Mouse (Mus musculus) layer of hippocampus, postnatal 36 days (tissue): ENCODE results near the gene Pf4. TPM values are rescaled to one million over a fixed set of nuclear protein-coding genes. Genes with fewer than 3 reads are reported as not detected.

Source experiments
- DNase-seq, 2 experiments: peaks; one replicate each; pipeline ENCODE4 v3.0.0; 2022
- total RNA-seq, 2 experiments: library from RNA; stranded (reverse); gene quantifications; 2 replicates each; pipeline ENCODE4 v1.2.3; 2021

Pf4 gene
- 1 to 10 TPM; 1.7 to 4.1 TPM for total RNA-seq

DNA sequence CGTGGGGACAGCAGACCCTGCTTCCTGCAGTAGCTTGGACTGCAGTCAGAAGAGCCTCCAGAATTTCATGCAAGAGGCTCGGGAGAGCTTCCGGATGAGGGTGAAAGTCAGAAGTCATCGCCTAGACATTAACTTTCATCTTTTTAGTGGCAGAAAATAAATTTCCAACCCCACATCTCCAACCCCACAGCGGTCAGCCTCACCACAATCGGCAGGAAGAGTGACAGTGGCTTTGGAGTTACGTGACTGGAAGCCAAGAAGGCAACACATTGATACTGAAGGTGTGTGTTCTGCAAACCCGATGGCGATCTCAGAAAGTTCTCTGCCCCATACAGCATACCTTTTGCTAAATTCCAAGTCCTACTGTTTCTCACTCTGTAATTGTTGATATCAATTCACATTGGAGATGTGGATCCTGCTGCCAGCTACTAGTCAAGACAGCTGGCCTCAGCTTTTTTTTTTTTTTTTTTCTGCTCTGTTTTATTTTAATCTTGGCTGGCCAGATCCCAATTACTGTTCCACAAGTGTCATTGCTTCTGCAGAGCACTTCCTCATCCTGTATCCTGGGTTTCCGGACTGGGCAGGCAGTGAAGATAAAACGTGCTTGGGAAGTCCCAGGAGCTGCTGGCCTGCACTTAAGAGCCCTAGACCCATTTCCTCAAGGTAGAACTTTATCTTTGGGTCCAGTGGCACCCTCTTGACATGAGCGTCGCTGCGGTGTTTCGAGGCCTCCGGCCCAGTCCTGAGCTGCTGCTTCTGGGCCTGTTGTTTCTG, at the start of gene Pf4:
Gene Pf4 (plus strand): TSS at position 556 of the 774 bp plus-strand sequence.
- DNase-seq: no peak

DNA sequence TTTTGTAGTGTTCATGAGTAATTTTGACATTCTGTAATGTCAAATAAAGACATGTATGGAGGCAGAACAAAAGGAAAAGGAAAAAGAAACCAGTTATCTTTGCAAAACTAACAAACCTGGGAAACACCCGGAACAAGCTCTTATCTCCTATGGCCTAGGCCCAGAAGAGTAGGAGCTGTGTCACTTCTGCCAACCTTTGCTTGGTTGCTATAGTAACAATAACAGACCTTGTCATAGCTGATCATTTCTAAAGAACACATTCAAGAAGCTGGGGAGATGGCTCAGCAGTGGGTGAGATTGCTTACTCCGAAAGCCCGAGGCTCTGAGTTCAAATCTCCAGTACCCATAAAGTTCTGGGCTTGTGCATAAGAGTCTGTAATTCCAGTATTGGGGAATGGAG, 49.6 kb upstream of the Pf4 start:
- no peak for DNase-seq

- DNase-seq: no peak
Measured at GRCm38 (mm10) chr5:90728254-90728653, 44.0 kb upstream of the Pf4 start.

DNA sequence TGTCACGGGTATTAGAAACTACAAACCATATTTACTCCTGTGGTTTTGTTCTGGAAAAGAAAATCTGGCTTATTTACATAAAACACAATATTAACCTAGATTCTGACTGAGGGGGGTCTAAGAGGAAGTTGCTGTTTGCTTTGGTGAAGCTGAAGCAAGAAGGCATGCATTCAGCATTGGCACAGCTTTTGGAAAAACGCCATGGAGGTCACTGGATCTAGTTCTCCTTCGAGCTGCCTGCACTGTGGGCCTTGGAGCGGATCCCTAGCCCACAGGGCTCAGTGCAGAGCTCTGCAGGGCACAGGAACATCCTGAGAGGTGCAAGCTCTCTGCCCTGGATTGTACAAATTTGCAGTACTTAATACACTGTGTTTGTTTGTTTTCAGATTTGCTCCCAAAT, 40.8 kb upstream of the Pf4 start:
- DNase-seq: no peak

DNA sequence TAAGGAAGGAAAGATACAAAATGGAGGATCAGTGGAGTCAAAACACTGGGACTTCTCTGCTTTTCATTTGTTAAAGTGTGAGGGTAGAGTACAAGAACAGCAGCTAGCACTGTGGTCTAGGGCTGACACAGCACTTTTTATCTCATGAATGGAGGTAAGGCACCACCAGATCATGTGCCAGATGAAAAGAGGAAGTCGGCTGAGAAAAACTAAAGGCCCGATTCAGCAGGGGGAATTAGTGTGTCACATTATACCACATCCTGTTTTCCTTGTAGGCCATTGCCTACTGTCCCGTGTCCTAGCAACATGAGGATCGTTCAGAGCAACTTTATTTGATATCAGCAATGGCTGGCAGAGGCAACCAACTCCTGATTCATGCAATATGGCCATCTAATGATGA, 30.2 kb upstream of the Pf4 start:
- no peak for DNase-seq

DNA sequence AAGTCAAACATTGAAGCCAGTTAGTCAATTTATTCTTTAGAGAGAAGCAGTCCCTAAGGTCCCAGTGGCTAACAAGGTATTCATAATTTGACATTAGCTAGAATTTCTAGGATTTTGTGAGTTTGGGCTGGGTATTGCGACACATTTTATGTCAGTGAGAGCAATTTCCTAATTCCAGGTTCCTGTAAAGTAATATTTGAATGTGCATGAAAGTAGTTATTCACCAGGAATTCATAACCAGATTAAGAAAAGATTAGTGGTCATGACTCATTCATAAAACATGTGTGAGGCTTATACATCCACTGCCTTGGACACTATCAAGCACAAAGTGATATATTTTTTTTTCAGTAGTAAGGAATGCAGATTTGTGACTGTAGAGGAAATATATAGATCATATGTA, 18.3 kb upstream of the Pf4 start:
- DNase-seq: no peak

DNA sequence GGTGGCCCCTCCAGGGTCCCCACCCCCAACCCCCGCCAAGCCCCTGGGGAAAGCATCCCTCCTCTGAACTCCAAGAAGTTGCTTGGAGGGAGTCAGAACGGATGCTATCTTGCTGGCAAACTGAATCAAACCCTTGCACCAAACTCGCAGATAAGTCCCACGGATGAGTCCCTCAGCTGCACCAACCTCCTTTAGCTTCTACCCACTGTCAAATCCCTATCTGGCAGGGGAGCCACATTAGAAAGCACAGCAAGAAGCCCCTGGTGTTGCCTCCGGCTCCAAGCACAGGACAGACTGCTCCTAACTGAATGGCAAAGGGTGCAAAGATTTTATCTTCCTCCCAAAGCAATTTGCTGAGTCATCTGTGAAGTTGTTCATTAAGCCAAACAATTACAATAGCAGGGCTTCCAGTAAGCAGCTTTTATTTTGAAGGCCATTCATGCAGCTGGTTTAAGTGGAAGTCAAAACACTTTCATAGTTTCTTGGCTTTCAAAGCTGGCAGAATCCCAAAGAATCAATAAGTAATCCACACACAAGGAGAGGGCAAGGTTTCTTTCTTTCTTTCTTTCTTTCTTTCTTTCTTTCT, 14.1 kb upstream of the Pf4 start:
- DNase-seq: no peak

GRCm38 (mm10) chr5:90759077-90760065, 12.9 kb upstream of the Pf4 start, which contains the start of gene Cxcl5:
TSS of gene Cxcl5 (plus strand) at chr5:90759360.
- peak in 1 of 2 experiments; percentile 4 for DNase-seq

DNA sequence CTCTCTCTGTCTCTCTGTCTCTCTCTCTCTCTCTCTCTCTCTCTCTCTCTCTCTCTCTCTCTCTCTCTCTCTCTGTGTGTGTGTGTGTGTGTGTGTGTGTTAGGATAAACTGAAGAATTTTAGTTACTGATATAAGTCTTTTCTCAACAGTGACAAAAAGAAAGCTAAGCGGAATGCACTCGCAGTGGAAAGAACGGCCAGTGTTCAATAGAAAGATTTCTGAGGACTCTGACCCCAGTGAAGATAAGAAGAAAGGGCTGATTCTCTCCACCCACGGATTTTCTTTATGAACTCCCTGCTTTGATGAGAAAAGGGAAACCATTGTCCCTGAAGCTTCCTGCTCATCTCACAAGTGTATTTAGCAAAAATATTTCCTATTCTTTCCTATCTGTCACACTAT, 11.9 kb upstream of the Pf4 start:
- DNase-seq: no peak

DNA sequence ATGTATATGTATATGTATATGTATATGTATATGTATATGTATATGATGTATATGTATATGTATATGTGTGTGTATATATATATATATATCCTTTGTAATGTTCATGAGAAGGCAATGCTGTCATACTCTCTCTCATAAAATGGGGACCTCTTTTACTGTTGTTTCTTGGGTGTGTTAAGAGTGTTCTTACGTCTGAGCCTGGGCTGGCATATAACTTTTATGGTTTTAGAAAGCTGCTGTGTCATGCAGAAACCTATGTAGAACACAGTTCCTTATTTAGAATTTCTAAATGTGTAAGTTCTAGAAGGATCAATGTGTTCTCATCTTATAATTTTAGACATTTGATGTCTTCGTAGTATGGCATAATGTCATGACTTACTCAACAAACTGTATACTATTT, 11.4 kb upstream of the Pf4 start:
- DNase-seq: no peak

- DNase-seq: no peak
Measured at GRCm38 (mm10) chr5:90761834-90762233, 10.4 kb upstream of the Pf4 start.

- DNase-seq: no peak
Measured at GRCm38 (mm10) chr5:90763912-90764665, 8.1 kb upstream of the Pf4 start.

DNA sequence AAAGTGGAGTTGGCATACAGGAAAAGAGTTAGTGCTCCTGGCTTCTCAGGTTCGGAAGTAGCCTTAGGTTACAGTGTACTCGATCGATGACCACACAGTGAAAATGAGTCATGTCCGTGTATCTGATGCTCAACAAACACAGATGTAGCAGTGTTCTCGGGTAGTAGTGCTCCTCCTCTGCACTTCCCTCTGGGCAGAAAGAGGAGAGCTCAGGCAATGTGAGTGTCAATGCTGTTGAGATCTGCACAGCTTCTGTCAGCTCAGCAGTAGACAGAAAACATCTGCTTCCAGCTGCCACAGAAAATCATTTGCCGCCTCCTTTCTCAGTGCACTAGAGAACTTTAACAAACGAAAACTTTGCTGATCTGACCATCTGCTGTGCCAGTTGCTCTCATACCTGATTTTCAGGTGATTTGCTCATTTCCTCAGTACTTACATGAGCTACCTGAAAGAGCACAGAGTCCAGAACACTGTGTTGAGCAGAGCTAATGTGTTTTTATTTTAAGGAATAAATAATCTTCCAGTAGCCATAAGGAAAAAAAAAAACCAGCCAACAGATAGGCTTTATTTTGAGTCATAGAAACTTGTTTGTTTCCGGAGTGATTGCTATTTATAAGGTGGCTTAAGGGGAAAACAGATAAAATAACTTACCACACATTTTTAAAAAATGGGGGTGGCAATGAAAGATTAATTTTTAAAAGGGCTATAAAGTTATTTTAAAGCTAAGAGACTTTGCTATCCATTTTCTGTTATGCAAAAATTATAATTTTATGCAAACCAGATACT, 6.2 kb upstream of the Pf4 start:
- no peak for DNase-seq

- DNase-seq: no peak
Measured at GRCm38 (mm10) chr5:90768218-90768617, 4.0 kb upstream of the Pf4 start, which contains the start of gene Ppbp. TSS of gene Ppbp (plus strand) at chr5:90768518.

DNA sequence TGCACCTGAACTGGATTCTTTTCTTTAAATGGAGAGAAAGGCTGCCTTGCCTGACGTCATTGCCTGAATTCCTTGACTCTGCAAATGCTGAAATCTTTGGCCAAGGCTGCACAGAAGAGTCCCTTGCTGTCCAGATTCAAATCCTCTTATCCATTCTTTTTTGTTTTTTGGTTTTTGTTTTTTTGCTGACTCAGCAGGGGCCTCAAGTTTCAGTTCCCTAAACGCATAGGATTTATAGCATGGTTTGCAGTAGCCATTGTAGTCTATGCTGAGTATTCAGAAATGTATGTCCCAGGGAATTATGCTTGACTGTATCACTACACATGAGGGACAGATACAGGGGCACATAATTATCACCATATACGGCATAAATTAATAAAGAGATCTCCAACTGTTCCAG, 866 bp upstream of the Pf4 start:
- DNase-seq: no peak

DNA sequence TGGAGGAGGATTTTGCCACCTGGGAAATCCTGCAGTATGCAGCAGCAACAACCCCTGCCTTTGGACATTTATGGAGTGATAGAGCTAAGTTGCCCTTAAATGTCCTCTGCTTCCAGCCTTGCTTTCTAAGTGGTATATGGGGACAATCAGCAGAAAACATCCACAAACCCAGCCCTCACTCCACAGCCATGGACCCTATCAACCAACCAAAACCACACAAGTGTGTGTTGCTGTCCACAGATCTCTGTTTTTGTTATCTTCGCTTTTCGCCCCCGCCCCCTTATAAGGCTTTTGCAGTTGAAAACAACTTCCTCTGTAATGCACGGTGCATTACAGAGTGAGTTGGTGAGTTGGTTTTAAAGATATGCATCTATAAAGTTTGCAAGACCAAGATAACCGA, 3.3 kb downstream of the Pf4 start:
- DNase-seq: no peak

- DNase-seq: no peak
Measured at GRCm38 (mm10) chr5:90777621-90778020, 5.4 kb downstream of the Pf4 start.

DNA sequence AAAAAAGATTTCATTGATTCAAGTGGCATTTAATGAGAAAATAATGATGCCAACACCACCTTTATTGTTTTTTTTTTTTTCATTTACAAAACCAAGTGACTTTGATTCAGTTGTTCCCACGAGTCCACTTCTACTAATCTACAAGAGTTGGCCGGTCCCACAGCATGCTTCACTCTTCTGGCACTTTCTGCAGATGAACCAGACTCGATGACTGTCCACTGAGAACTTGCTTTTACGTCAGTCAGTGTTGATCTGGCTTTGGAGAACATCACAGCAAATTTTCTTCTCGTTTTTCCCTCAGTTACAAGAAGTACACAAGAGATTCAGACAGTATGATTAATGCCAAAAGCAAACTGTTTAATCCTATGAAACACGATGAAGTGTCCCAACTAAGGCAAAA, 6.6 kb downstream of the Pf4 start:
- DNase-seq: no peak

DNA sequence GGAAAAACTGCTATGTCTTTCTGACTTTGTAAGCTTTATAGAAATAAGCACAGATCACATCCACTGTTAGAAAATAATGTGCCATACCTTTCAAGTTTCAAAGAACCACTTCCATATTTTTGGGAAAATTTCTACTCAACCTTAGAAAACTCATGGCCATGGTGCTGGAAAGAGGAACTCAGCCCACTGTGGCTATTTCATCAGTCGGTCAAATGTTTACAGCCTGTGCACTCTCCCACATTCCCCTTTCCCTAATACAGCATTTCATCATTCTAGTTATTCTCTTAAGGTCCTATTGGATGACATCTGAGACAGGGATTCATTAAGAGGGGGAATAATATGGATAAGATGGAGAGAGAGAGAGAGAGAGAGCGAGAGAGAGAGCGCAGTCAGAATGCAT, 11.5 kb downstream of the Pf4 start:
- DNase-seq: no peak

DNA sequence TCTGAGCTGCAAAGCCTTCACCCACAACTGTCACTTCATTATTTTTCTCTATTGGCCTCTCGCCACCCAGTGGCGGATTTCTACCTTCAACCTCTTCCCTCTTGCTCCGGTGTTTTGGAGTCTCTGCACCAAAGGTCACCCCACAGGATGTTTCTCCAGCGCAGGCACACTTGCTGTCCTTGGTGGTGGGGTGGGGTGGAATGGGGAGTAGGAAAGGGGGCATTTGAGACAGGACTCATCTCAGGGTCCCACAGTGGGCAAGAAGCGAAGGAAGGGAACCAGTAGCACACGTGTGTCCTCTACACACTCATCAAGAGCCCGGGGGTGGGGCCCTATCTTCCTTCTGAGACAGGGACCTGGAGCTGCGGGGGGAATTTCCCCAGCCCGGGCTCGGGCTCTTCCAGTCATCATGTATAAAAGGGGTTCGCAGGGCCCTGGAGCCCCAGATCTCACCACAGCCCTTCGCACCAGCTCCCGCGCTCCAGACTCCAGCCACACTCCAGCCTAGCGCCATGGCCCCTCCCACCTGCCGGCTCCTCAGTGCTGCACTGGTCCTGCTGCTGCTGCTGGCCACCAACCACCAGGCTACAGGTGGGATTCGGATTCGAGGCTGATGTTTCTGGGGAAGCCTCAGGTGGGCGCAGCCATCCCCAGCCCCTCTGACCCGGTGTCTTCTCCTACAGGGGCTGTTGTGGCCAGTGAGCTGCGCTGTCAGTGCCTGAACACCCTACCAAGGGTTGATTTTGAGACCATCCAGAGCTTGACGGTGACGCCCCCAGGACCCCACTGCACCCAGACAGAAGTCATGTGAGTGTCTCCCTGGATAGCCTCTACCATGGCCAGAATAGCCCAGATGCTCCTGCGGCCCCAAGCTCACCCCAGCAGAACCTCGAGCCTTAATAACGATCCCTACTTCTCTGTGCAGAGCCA, 13.7 kb downstream of the Pf4 start, which contains the start of gene Cxcl3:
Gene Cxcl3 (plus strand): TSS at position 445 of the 930 bp plus-strand sequence.
- DNase-seq: peak in 1 of 2 experiments; percentile 2
